Mouse (Mus musculus) stomach, adult 2 months (tissue): ENCODE results near the gene Otulinl. TPM values are rescaled to one million over a fixed set of nuclear protein-coding genes. Genes with fewer than 3 reads are reported as not detected.

Experiments used
- polyA plus RNA-seq: library from polyadenylated mRNA; depleted of rRNA; stranded (reverse); fragments of >200 nt; gene quantifications from 2 replicates; pipeline ENCODE4 v1.2.3, GENCODE M21; 2012; rRNA removed

Gene Otulinl
- 0.60 and 0.66 TPM in 2 replicates for polyA plus RNA-seq

GRCm38 (mm10) chr15:27681419-27682187, at the start of gene Otulinl:
Gene Otulinl, minus strand, starts transcription at chr15:27681579.

DNA sequence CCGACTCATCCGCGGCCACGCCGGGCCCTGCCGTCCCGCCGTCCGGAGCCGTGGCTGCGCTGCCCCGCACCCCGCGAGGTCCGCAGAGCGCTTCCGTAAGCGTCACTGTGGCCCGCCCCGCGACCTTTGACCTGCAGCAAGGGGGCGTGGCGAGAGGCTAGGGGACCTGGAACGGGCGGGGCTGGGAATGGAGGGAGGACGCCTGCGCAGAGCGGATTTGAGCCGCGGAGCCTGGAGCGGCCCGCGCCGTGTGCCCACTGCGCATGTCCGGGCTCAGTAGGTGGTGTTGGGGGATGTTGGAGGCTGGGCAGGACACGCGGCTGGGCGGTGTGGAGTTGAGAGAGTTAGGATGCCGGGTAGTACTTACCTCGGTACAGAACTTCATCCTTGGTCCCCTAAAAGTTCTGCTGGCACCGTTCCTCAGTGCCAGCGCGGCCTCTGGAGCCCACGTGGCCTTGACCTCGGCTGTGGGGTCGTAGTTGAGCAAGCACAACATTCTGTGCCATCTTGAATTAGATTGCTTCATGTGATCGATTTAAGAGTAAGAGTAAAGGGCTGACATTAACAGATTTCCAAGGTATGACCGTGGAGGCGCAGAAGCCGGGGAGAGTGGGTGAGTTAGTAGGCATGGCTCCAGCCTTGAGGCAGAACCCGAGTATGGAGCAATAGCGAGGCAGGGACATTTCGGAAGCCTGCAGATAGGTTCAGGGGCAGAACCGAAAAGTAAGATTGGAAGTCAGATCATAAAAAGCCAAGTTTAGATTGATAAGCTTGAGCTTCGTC, 50.6 kb downstream of the Otulinl start, which contains the start of gene Otulin:
Gene Otulin, minus strand, starts transcription at position 93 of the 783 bp plus-strand sequence.

Other genes with a start within 250 kb of the Otulinl start
- 10.5 and 12.1 TPM in 2 replicates for gene Ank, start 214.9 kb downstream of the Otulinl start, polyA plus RNA-seq
- 12.0 TPM in 2 replicates for gene Otulin, start 50.9 kb downstream of the Otulinl start, polyA plus RNA-seq